Mouse (Mus musculus) E14TG2a.4 (cell line): Measurements from ENCODE around the gene Tecr.

Experiments used
- CTCF ChIP-seq: conservative IDR thresholded peaks from 2 replicates; pipeline ENCODE4 v1.5.1; 2014; ENCODE audit warnings: low read length
- NANOG ChIP-seq: IDR thresholded peaks from 2 replicates; pipeline ENCODE4 v1.6.1; 2014; ENCODE audit warnings: borderline replicate concordance, low read length, mixed read lengths
- POU5F1 ChIP-seq: IDR thresholded peaks from 2 replicates; pipeline ENCODE4 v1.6.1; 2014; ENCODE audit warnings: low read length, borderline replicate concordance

GRCm38 (mm10) chr8:83570272-83571000 is 37.3 kb downstream of the Tecr start:
- TF ChIP-seq CTCF (no peak), POU5F1 (no peak), NANOG (no peak)
